Mouse (Mus musculus): ENCODE results near the gene Psma6.

GRCm38 (mm10) chr12:55399128-55399677 lies 15.2 kb downstream of the Psma6 start:
- TF ChIP-seq POLR2A (IDR thresholded peaks at IDR 0.05; ENCODE audit: control insufficient read depth, low read depth, low read length) (no peak), CTCF (IDR thresholded peaks at IDR 0.05; ENCODE audit: control insufficient read depth, insufficient read depth, insufficient replicate concordance, low read depth, low read length) (no peak)

Measured in testis, adult 2 months (tissue).